Mouse (Mus musculus) CD4-positive, CD25-positive, alpha-beta regulatory T cell, adult 2 months (primary cell): ENCODE results near the gene Rbms3.

Source experiments
- DNase-seq: peaks from one replicate; pipeline ENCODE4 v3.0.0-alpha.2; 2012; ENCODE audit warnings: low read depth, low spot score

Gene Rbms3

DNA sequence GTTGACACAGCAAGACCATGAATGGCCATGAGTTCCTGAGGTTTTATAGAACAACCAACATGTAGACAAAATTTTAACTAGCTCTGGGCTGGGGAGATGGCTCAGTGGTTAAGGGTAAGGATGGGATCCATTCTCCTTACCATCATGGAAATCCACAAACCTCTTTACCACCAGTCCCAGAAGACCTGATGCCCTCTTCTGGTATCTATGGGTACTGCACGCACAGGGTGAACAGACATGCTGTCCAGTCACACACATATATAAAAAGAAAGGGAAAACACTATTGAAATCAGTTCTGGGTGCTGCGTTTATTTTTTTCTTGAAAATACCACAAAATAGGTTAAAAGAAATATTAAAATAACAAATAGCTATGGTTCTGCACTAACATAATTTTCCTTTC, 577.8 kb downstream of the Rbms3 start:
- no peak for DNase-seq

DNA sequence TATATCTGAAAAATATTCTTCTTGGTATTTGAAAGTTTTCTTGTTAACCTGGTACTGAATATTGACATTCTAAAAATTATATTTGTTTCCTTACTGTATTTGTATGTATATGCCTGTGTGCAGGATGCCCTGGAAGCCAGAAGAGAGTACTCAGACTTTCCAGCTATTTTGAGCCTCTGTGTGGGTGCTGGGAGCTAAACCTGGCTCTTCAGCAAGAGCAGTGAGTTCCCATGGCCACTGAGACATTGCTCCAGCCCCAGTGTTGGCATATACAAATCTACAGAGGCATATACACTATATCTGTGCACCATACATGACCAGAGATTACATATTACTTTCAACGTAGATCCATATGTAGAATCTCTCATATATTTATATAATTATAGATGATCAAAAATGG, 581.1 kb downstream of the Rbms3 start:
- no peak for DNase-seq

- DNase-seq: no peak
Observed at GRCm38 (mm10) chr9:117041993-117042366, 587.7 kb downstream of the Rbms3 start.

DNA sequence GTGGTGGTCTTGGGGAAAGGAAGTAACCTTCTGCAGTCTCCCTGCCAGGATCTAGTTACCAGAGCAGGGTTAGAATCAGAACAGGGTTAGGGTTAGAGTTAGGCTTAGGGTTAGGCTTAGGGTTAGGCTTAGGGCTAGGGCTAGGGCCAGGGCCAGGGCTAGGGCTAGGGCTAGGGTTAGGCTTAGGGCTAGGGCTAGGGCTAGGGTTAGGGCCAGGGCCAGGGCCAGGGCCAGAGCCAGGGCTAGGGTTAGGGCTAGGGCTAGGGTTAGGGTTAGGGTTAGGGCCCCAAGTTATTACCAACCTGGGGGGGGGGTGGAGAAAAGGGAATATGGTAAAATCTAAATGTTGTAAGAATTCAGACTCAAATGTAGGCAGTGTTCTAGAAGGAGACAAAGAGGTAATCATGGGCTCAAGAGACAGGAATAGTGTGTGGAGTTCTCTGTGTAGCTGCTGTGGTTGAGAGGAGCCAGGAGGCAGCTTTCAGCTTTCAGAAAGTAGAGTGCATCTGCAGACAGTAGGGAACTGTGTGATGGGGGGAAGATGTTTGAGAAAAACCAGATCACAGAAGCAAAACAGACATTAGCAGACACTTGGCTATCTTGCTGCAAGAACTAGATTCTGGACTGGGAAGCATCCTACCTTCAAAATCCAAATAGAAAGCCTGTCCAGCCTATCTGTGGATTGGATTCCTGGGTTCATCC, 588.3 kb downstream of the Rbms3 start:
- DNase-seq: no peak

DNA sequence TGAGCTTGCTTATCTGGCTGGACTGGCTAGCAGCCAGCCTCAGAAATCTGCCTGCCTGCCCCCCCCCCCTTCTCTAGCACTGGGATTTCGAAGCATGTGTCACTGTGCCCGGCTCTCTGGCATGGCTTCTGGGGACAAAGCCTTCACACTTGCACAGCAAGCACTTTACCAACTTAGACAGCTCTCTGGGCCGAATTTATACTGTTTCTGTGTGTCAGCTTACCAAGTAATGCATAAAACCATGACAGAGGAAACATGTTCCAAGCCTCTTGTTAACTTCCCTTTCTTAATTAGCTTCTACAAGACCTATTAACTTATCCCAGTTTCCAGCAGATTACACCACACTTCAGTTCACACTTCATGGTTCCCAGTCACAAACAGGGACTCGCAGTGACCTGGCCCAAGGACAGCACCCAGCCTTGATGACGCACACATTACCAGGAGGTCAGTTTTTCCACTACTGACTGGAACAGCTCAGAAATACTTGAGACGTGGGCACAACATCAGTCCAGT, 589.7 kb downstream of the Rbms3 start:
- DNase-seq: no peak

GRCm38 (mm10) chr9:117032690-117033089, 597.0 kb downstream of the Rbms3 start:
- DNase-seq: no peak

DNA sequence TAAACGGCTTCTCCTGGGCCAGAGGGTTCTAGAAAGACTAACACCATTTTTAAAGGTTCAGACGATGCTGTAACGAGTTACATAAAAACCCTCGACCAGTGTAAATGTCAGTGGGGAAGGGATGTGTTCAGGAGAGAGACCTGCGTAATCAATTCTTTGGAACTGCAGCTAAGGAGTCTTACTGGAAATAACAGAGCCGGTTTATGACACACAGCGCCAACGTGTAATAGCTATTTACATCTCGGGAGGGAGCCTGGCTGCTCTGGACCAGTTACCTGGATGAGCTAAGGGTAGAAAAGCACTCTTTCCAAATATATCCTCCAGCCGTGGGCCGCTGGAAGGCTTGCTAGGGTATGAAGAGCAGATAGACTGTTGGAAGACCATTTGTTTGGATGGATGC, 598.5 kb downstream of the Rbms3 start:
- DNase-seq: no peak

DNA sequence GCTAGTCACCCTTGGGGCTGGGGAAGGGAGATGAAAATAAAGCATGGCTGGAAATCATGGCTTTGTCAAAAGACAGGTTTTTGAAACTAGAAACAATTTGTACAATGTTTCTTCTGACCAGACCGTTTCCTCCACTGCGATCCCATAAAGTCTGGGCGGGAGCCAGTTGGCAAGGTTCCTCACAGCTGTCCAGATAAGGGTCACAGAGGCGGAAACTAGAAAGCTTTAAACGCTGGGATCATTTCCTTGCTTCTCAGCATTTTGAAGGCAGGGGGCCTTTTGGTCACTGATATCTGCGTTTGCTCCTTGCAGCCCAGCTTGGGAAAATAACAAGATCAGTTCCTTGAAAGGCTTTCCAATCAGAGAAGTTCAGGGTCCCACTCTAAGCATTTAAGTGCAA, 598.9 kb downstream of the Rbms3 start:
- DNase-seq: no peak

- no peak for DNase-seq
Observed at GRCm38 (mm10) chr9:117029953-117030352, 599.8 kb downstream of the Rbms3 start.

DNA sequence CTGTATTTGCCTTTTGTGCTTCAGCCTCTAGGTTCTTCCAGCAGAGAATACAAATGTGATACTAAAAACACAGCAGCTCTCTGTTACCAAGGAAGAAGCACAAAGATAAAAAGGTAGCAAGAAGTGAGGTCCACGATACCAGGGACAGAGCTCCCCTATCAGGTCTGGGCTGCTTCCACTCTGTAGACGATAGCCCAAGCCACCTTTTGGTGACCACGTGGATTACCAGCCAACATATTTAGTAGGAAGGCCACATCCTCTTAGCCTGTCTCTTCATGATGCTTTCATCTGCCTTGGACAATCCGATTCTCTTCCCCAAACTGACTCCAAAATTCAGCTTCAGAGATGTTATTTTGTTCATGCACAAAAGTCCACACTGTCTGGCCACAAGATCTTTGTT, 601.1 kb downstream of the Rbms3 start:
- DNase-seq: no peak

GRCm38 (mm10) chr9:117022086-117022485, 607.6 kb downstream of the Rbms3 start:
- no peak for DNase-seq

DNA sequence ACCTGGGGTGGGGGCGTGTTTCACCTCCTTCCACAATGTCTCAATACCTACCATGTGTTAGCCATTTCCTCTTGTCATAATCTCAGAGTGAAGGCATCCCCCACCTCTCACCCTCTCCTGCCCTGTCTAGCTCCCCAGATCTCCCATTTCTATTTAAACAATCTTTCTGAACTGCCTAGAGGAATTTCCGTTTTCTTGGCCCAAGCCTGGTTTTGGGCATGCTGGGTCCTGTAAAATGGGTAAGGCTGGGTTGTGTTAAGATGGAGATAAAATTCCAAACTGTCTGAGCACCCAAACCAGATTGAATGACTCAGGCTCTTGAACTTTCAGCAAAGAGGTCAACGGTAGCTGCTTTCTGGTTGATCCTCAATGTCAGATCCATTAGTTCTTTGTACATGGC, 608.2 kb downstream of the Rbms3 start:
- DNase-seq: no peak

DNA sequence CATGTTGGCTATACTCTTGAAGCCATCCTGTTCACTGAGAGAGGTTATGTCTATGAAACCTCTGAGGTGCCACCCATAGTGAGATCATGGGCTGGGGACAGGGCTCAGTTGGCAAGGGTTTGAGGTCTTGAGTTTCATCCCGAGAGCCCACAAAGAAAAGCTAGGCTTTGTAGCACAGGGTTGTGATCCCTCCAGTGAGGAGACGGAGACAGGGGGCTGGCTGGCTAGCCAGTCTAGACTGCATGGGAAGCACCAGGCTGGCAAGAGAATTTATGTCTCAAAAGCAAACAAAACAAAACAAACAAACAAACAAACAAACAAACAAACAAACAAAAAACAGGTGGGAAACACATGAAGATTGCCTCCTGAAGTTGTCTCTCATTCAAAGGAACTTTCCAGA, 609.5 kb downstream of the Rbms3 start:
- no peak for DNase-seq

DNA sequence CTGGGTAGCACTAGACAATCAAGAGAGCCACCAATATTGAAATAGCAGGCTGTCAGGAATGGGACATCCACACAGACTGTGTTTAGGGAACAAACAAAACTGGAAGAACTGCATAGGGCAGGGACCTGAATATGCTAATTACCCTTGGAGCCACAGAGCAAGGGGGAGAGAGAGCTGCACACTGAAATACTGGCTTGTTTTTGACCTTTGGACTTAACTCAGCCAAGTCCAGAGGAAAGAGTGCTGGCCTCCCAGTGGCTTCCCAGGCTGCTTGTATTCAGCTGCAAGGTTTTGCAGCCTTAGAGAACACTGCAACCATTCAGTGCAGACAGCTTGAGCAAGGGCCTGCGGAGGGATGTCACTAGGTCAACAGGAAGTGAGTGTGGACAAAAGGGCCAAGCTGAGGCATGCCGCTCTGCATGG, 611.0 kb downstream of the Rbms3 start:
- DNase-seq: no peak

DNA sequence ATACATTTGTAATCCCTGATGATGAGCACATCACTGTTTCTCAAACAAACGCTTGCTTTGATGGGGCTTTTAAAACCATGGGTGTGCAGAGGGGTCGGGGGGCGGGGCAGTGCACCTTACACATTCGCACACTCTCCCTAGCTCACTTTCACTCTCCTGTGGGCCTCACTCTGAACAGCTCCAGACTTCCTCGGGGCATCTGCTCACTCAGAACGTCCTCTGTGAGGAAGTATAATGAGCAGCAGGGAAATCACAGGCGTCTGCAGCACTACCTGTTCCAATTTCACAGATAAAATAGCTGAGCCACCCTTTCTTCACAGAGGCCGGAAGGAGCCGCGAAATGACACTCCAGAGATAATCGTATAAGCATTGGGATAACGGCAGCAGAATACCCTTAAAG, 611.4 kb downstream of the Rbms3 start:
- no peak for DNase-seq

- DNase-seq: no peak
Observed at GRCm38 (mm10) chr9:117016605-117017319, 613.0 kb downstream of the Rbms3 start.

DNA sequence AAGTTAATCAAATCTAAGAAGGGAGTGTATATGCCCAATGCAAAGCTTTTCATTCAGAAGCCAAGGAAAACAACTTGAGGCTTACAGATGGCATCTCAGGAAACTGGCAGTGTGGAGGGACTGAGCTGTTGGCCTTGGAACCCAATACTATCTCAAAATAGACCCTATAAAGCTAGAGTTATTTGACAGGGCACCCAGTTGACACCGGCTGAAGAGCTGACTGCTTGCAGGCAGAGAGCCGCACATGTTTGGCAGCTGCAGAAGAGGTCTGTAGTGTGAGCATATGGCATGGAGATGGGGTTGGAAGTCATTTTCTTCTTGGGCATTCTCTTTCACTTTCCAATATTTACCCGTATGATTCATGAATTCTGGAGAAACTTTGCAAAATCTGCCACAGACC, 616.3 kb downstream of the Rbms3 start:
- DNase-seq: no peak

DNA sequence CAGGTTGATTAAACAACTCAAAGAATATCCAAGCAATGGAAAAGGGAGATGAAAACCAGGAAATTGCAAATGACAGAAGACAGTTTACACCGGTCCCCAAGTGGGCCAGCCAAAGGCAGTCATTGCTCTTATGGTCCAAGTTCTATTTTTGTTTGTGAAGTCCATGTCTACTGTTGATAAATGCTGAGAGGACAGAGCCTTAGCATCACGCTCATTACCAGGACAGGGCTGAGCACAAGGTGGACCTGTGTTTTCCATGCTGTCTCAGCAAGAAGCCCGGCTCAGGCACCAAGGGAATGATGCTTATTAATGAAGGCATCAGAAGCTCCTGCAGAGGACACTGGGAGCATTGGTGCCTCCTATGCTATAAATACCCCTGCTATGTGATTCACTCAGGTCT, 618.9 kb downstream of the Rbms3 start:
- no peak for DNase-seq

- no peak for DNase-seq
Observed at GRCm38 (mm10) chr9:117008194-117008593, 621.5 kb downstream of the Rbms3 start.

- DNase-seq: no peak
Observed at GRCm38 (mm10) chr9:117002083-117002482, 627.6 kb downstream of the Rbms3 start.

- no peak for DNase-seq
Observed at GRCm38 (mm10) chr9:116999186-116999585, 630.5 kb downstream of the Rbms3 start.

DNA sequence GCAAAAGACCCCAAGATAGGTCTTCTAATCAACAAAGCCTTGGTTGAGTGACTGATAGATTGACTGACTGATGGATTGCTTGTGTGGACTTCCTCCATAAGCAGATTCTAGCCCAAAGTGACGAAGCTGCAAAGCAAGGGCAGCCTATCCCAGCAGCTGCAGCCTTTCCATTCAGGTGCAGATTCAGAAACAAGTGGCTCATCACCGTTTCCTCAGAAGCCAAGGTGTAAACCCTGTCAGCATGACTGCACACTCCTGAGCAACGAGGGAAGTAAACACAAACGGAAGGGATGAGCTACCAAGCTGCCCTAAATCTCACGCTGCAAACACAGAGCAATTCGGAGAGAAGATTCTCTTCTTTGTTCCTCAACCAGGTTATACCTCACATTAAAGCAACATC, 639.4 kb downstream of the Rbms3 start:
- DNase-seq: no peak

- DNase-seq: no peak
Observed at GRCm38 (mm10) chr9:116980801-116981200, 648.9 kb downstream of the Rbms3 start.
